Mouse (Mus musculus): Measurements from ENCODE around the gene Chrnb4. TPM values are rescaled to one million over a fixed set of nuclear protein-coding genes. Genes with fewer than 3 reads are reported as not detected.
A peak's percentile ranks its signal among the peaks of the same experiment; 100 is the strongest.

The Chrnb4 gene
- polyA plus RNA-seq (2014; fragmentation: Nextera tagmentation; extraction: Ambion mirVana) = 0.32 and 0.68 TPM in 2 replicates

DNA sequence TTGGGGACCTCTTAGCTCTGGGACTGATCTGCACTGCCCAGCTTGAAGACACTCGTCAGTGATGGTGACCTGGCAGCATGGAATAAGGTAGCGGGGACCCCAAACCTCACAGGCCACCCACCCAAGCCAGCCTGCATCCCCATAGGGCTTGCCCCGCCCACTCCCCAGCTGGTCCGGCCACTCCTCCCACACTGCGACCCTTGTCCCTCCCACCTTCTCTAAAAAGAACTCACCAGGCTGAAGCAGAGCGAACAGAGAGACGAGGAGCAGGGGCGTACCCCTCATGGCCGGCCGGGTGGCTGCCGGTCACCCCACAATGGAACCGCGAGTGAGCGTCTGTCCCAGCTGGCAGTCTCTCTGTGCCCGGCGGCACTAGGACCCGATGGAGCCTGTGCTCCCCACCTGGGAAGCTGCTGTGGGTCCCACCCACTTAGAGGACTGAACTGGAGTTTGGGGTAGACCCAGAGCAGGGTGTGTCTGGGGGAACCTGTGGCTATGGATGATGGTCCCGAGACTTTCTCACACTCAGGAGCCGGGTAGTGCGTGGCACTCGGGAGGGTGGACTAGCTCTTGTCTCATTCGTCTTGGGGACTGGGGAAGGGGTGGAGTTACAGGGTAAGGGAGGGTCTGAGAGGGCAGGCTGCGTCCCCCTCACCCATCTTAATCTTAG is at the start of gene Chrnb4:
Chrnb4 (minus strand) TSS at position 569 of the 670 bp plus-strand sequence.
- Histone ChIP-seq H3K9me3 (ENCODE audit: control insufficient read depth, low read length) (no peaks in the 10 kb centered on the region), H3K4me3 (ENCODE audit: control insufficient read depth in 1 of 2, insufficient read depth in 1 of 2, low read depth in 1 of 2, low read length in 2 of 2) (peak within 1 kb of the TSS; percentile 54 to 64), H3K36me3 (ENCODE audit: control insufficient read depth, insufficient read depth, low read length) (no peaks in the 10 kb centered on the region), H3K27ac (replicated peaks in 1 of 2; ENCODE audit: control insufficient read depth in 1 of 2, insufficient read depth in 1 of 2, low read depth in 2 of 2, low read length in 2 of 2) (no peak within 1 kb of the TSS), H3K9ac (ENCODE audit: low read length) (peak within 1 kb of the TSS; percentile 66), H3K27me3 (ENCODE audit: control insufficient read depth, insufficient read depth, low read length) (peaks cover 8% of the 10 kb centered on the region), H3K4me1 (ENCODE audit: control insufficient read depth in 2 of 2, insufficient read depth in 2 of 2, low read length in 2 of 2) (peaks cover 5 to 6% of the 10 kb centered on the region in 2 experiments; a peak in 2 of 4 replicates), H3K4me2 (ENCODE audit: low read length) (peak within 1 kb of the TSS; percentile 84)
- WGBS = under 1% methylated on average over 23 of the region's 23 CpGs
- ATAC-seq (ENCODE audit: insufficient number of reproducible peaks, insufficient read depth, low FRiP score, low read depth) = peak; percentile 26

DNA sequence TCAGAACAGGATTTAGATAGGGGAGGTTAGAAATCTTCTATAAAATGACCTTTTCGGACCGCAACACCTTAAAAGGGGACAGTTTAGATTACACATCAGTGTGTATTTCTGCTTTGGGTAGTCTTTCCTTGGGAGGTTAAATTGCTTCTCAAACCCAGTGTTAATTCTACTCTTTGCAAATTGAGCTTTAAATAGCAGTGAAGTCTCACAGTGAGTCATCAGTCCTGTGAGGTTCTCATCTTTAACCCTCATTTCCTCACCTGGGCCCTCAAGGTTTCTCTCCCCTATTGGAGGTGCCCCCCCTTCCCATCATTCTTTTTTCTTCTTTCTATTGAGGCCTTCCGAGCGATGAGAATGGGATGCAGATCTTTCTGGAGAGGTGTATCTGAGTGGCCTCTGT is 48.3 kb upstream of the Chrnb4 start:
- Histone ChIP-seq H3K4me3 (ENCODE audit: control insufficient read depth in 1 of 2, insufficient read depth in 1 of 2, low read depth in 1 of 2, low read length in 2 of 2) (no peak overlapping the region), H3K4me1 (ENCODE audit: control insufficient read depth in 2 of 2, insufficient read depth in 2 of 2, low read length in 2 of 2) (no peaks in the 10 kb centered on the region), H3K27me3 (ENCODE audit: control insufficient read depth, insufficient read depth, low read length) (no peaks in the 10 kb centered on the region), H3K9ac (ENCODE audit: low read length) (no peak overlapping the region), H3K4me2 (ENCODE audit: low read length) (no peak overlapping the region), H3K36me3 (ENCODE audit: control insufficient read depth, insufficient read depth, low read length) (no peaks in the 10 kb centered on the region), H3K27ac (replicated peaks in 1 of 2; ENCODE audit: control insufficient read depth in 1 of 2, insufficient read depth in 1 of 2, low read depth in 2 of 2, low read length in 2 of 2) (no peak overlapping the region), H3K9me3 (ENCODE audit: control insufficient read depth, low read length) (no peaks in the 10 kb centered on the region)
- WGBS = 88% methylated on average over 4 of the region's 4 CpGs
- ATAC-seq (ENCODE audit: insufficient number of reproducible peaks, insufficient read depth, low FRiP score, low read depth) = no peak

- no peak overlapping the region for H3K27ac ChIP-seq (replicated peaks in 1 of 2; ENCODE audit: control insufficient read depth in 1 of 2, insufficient read depth in 1 of 2, low read depth in 2 of 2, low read length in 2 of 2)
- no peaks in the 10 kb centered on the region for H3K4me1 ChIP-seq (ENCODE audit: control insufficient read depth in 2 of 2, insufficient read depth in 2 of 2, low read length in 2 of 2)
- no peak overlapping the region for H3K4me2 ChIP-seq (ENCODE audit: low read length)
- no peak for ATAC-seq (ENCODE audit: insufficient number of reproducible peaks, insufficient read depth, low FRiP score, low read depth)
- WGBS = 59% methylated on average over 3 of the region's 3 CpGs
- no peaks in the 10 kb centered on the region for H3K27me3 ChIP-seq (ENCODE audit: control insufficient read depth, insufficient read depth, low read length)
- no peaks in the 10 kb centered on the region for H3K9me3 ChIP-seq (ENCODE audit: control insufficient read depth, low read length)
- H3K9ac ChIP-seq (ENCODE audit: low read length) = no peak overlapping the region
- H3K36me3 ChIP-seq (ENCODE audit: control insufficient read depth, insufficient read depth, low read length) = no peaks in the 10 kb centered on the region
- no peak overlapping the region for H3K4me3 ChIP-seq (ENCODE audit: control insufficient read depth in 1 of 2, insufficient read depth in 1 of 2, low read depth in 1 of 2, low read length in 2 of 2)
These were observed 47.5 kb upstream of the Chrnb4 start for GRCm38 (mm10) chr9:55096033-55096432.

- no peak overlapping the region for H3K27ac ChIP-seq (replicated peaks in 1 of 2; ENCODE audit: control insufficient read depth in 1 of 2, insufficient read depth in 1 of 2, low read depth in 2 of 2, low read length in 2 of 2)
- no peak overlapping the region for H3K4me2 ChIP-seq (ENCODE audit: low read length)
- H3K9ac ChIP-seq (ENCODE audit: low read length) = no peak overlapping the region
- ATAC-seq (ENCODE audit: insufficient number of reproducible peaks, insufficient read depth, low FRiP score, low read depth) = no peak
- no peaks in the 10 kb centered on the region for H3K36me3 ChIP-seq (ENCODE audit: control insufficient read depth, insufficient read depth, low read length)
- H3K4me3 ChIP-seq (ENCODE audit: control insufficient read depth in 1 of 2, insufficient read depth in 1 of 2, low read depth in 1 of 2, low read length in 2 of 2) = no peak overlapping the region
- no peaks in the 10 kb centered on the region for H3K9me3 ChIP-seq (ENCODE audit: control insufficient read depth, low read length)
- H3K27me3 ChIP-seq (ENCODE audit: control insufficient read depth, insufficient read depth, low read length) = no peaks in the 10 kb centered on the region
- H3K4me1 ChIP-seq (ENCODE audit: control insufficient read depth in 2 of 2, insufficient read depth in 2 of 2, low read length in 2 of 2) = no peaks in the 10 kb centered on the region
- 67% methylated on average over 5 of the region's 5 CpGs for WGBS
These were observed 41.6 kb upstream of the Chrnb4 start for GRCm38 (mm10) chr9:55090141-55090540.

DNA sequence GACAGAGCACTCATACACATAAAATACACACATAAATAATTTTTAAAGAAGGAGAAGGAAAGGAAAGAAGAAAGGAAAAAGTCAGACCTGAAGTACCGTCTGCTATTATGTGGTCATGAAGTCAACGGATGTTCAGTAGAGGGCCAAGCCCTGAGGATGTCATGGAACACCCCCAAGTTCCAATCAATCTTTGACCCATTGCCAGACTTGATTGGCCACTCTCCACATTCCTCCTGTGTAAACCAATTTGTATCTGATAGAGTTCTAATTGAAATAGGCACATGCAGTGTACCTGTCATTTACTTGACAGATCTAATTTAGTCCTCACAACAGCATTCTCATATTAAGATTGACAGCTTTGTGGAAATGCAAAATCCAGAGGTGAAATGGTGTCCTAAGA is 40.6 kb upstream of the Chrnb4 start:
- 87% methylated on average over 2 of the region's 2 CpGs for WGBS
- ATAC-seq (ENCODE audit: insufficient number of reproducible peaks, insufficient read depth, low FRiP score, low read depth) = no peak
- H3K4me3 ChIP-seq (ENCODE audit: control insufficient read depth in 1 of 2, insufficient read depth in 1 of 2, low read depth in 1 of 2, low read length in 2 of 2) = no peak overlapping the region
- no peak overlapping the region for H3K27ac ChIP-seq (replicated peaks in 1 of 2; ENCODE audit: control insufficient read depth in 1 of 2, insufficient read depth in 1 of 2, low read depth in 2 of 2, low read length in 2 of 2)
- no peaks in the 10 kb centered on the region for H3K9me3 ChIP-seq (ENCODE audit: control insufficient read depth, low read length)
- no peaks in the 10 kb centered on the region for H3K27me3 ChIP-seq (ENCODE audit: control insufficient read depth, insufficient read depth, low read length)
- H3K9ac ChIP-seq (ENCODE audit: low read length) = no peak overlapping the region
- no peaks in the 10 kb centered on the region for H3K4me1 ChIP-seq (ENCODE audit: control insufficient read depth in 2 of 2, insufficient read depth in 2 of 2, low read length in 2 of 2)
- no peaks in the 10 kb centered on the region for H3K36me3 ChIP-seq (ENCODE audit: control insufficient read depth, insufficient read depth, low read length)
- H3K4me2 ChIP-seq (ENCODE audit: low read length) = no peak overlapping the region

- no peaks in the 10 kb centered on the region for H3K27me3 ChIP-seq (ENCODE audit: control insufficient read depth, insufficient read depth, low read length)
- no peak overlapping the region for H3K4me3 ChIP-seq (ENCODE audit: control insufficient read depth in 1 of 2, insufficient read depth in 1 of 2, low read depth in 1 of 2, low read length in 2 of 2)
- H3K27ac ChIP-seq (replicated peaks in 1 of 2; ENCODE audit: control insufficient read depth in 1 of 2, insufficient read depth in 1 of 2, low read depth in 2 of 2, low read length in 2 of 2) = no peak overlapping the region
- H3K36me3 ChIP-seq (ENCODE audit: control insufficient read depth, insufficient read depth, low read length) = no peaks in the 10 kb centered on the region
- ATAC-seq (ENCODE audit: insufficient number of reproducible peaks, insufficient read depth, low FRiP score, low read depth) = no peak
- no peaks in the 10 kb centered on the region for H3K4me1 ChIP-seq (ENCODE audit: control insufficient read depth in 2 of 2, insufficient read depth in 2 of 2, low read length in 2 of 2)
- H3K4me2 ChIP-seq (ENCODE audit: low read length) = no peak overlapping the region
- WGBS = 27% methylated on average over 7 of the region's 7 CpGs
- no peak overlapping the region for H3K9ac ChIP-seq (ENCODE audit: low read length)
- no peaks in the 10 kb centered on the region for H3K9me3 ChIP-seq (ENCODE audit: control insufficient read depth, low read length)
These were observed 34.8 kb upstream of the Chrnb4 start for GRCm38 (mm10) chr9:55083154-55083913.

DNA sequence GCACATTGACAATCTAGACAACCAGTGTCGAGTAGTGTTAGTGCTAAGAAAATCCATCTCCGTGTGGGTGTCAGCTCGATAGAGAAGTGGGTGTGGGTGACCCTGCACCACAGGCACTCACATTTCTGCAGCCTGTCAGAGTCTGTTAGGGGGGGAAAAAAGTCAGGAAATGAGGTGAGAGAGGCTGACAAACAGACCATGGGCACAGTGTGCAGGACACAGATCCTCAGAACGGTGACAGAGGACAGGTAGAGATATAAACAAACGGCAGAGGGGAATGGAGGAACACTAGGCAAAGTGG is 19.3 kb upstream of the Chrnb4 start:
- Histone ChIP-seq H3K4me3 (ENCODE audit: control insufficient read depth in 1 of 2, insufficient read depth in 1 of 2, low read depth in 1 of 2, low read length in 2 of 2) (no peak overlapping the region), H3K4me1 (ENCODE audit: control insufficient read depth in 2 of 2, insufficient read depth in 2 of 2, low read length in 2 of 2) (peaks cover 4 to 10% of the 10 kb centered on the region in 2 experiments), H3K36me3 (ENCODE audit: control insufficient read depth, insufficient read depth, low read length) (no peaks in the 10 kb centered on the region), H3K27ac (replicated peaks in 1 of 2; ENCODE audit: control insufficient read depth in 1 of 2, insufficient read depth in 1 of 2, low read depth in 2 of 2, low read length in 2 of 2) (no peak overlapping the region), H3K4me2 (ENCODE audit: low read length) (peak overlapping the region; percentile 18; the same call in 1 of the 2 replicates), H3K9ac (ENCODE audit: low read length) (peak overlapping the region; percentile 17; the same call in 1 of the 2 replicates), H3K9me3 (ENCODE audit: control insufficient read depth, low read length) (no peaks in the 10 kb centered on the region), H3K27me3 (ENCODE audit: control insufficient read depth, insufficient read depth, low read length) (no peaks in the 10 kb centered on the region)
- ATAC-seq (ENCODE audit: insufficient number of reproducible peaks, insufficient read depth, low FRiP score, low read depth) = no peak
- WGBS = 13% methylated on average over 5 of the region's 5 CpGs
